Mouse (Mus musculus) inflammation-experienced regulatory T-cells, adult 16 weeks (primary cell): ENCODE measurements around the gene Slc6a15. TPM values are rescaled to one million over a fixed set of nuclear protein-coding genes. Genes with fewer than 3 reads are reported as not detected.

Experiments
- polyA plus RNA-seq: library from polyadenylated mRNA; unstranded; fragments of 100-300 nt; shearing (Covaris generic); gene quantifications from one replicate; pipeline ENCODE4 v1.2.1, GENCODE M21; 2017

Slc6a15 gene
- not detected for polyA plus RNA-seq

GRCm38 (mm10) chr10:103367371-103368295, at the start of gene Slc6a15:
Gene Slc6a15, plus strand, starts transcription at chr10:103367783.

Other genes with a start within 250 kb of the Slc6a15 start
- not detected for gene Lrriq1, start 131.5 kb upstream of the Slc6a15 start, polyA plus RNA-seq